Mouse (Mus musculus) heart, embryonic 15.5 days (tissue): ENCODE measurements at regions not wholly inside any gene's neighbourhood (a gene's known extent, or its start where the extent isn't known, plus 50 kb on each side); places are given as distances from the start of the nearest gene placed in this dataset.

Experiments used
- ATAC-seq: fragments of 200-750 bp; cut with Nextera tagmentation; replicated peaks from 2 replicates; pipeline ENCODE4 v1.8.0; 2017; ENCODE audit warnings: low read depth, moderate TSS enrichment; ENCODE audit not compliant: insufficient number of reproducible peaks, insufficient read depth, low FRiP score
- H3K27ac ChIP-seq: fragments of 300-500 bp; sonication (generic); 2 replicates; pipeline ENCODE4 v1.5.1; 2015; ENCODE audit warnings: mild to moderate bottlenecking, inconsistent platforms
- H3K27me3 ChIP-seq: fragments of 300-500 bp; sonication (generic); 2 replicates; pipeline ENCODE4 v1.6.1; 2015; ENCODE audit warnings: inconsistent platforms
- H3K36me3 ChIP-seq: fragments of 300-500 bp; sonication (generic); 2 replicates; pipeline ENCODE4 v1.6.1; 2015; ENCODE audit warnings: mild to moderate bottlenecking, inconsistent platforms
- H3K4me1 ChIP-seq: fragments of 300-500 bp; sonication (generic); replicated peaks from 2 replicates; pipeline ENCODE4 v1.6.1; 2015; ENCODE audit warnings: inconsistent platforms
- H3K4me2 ChIP-seq: fragments of 300-500 bp; sonication (generic); 2 replicates; pipeline ENCODE4 v1.6.1; 2015; ENCODE audit warnings: inconsistent platforms, mild to moderate bottlenecking, moderate library complexity
- H3K4me3 ChIP-seq: fragments of 300-500 bp; sonication (generic); 2 replicates; pipeline ENCODE4 v1.5.1; 2015; ENCODE audit warnings: mild to moderate bottlenecking, inconsistent platforms
- H3K9ac ChIP-seq: fragments of 300-500 bp; sonication (generic); 2 replicates; pipeline ENCODE4 v1.6.1; 2015; ENCODE audit warnings: mild to moderate bottlenecking, inconsistent platforms
- H3K9me3 ChIP-seq: fragments of 300-500 bp; sonication (generic); replicated peaks from 2 replicates; pipeline ENCODE4 v1.6.1; 2016; ENCODE audit warnings: inconsistent platforms
- WGBS: fragments of 180-500 bp; shearing (Covaris S2); methylation state at CpG from one replicate; pipeline ENCODE4 v1.1.7; 2015; ENCODE audit warnings: mixed read lengths; 5-methylcytosine and 5-hydroxymethylcytosine counted together

DNA sequence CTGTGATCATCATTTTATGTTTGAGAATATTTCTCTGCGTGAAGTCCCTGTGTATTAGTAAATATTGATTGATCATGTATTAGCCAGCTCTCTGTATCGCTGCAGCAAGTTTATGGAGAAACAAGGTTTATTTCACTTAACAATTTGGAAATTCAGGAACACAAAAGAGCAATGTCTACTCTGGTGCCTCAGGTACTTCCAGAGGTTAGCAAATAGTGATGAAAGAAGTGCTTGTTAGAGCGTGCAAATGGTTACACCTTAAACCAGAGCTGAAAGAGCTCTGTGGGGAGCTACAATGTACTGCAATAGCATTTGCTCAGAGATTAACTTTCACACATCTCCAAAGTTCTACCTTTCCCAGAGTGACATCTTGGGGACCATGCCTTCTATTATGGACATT lies 400.9 kb downstream of the Fam198b start:
- no peak for ATAC-seq
- 75% methylated on average over 3 of the region's 3 CpGs for WGBS

DNA sequence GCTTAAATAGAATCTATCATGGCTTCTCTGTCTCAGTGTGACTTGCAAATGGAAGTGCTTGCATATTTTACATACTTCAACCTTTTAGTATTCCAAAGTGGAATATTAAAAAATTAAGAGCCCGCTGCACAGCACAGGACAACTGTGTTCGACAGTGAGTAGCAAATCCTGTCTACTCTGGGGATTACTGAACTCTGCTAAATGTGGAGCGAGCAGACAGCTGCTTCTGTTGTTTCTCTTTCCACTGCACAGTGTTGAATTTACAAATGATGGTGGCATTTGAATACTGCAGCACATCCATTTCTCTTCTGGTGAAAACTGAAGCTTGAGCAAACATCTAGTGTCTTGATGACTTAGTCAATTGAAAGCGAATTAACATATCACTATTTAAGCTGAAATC lies 409.2 kb downstream of the Fam198b start:
- Histone ChIP-seq H3K27ac (no peak overlapping the region), H3K4me2 (no peak overlapping the region), H3K4me1 (no peaks in the 10 kb centered on the region), H3K27me3 (no peaks in the 10 kb centered on the region), H3K9me3 (no peaks in the 10 kb centered on the region), H3K4me3 (no peak overlapping the region), H3K36me3 (no peaks in the 10 kb centered on the region), H3K9ac (no peak overlapping the region)
- no peak for ATAC-seq
- 81% methylated on average over 4 of the region's 4 CpGs for WGBS

More for the DNA sequence above, 400.9 kb downstream of the Fam198b start:
- H3K27me3 ChIP-seq, result no peaks in the 10 kb centered on the region
- H3K4me2 ChIP-seq, result no peak overlapping the region
- H3K9ac ChIP-seq, result no peak overlapping the region
- no peaks in the 10 kb centered on the region for H3K36me3 ChIP-seq
- H3K9me3 ChIP-seq, result no peaks in the 10 kb centered on the region
- H3K4me1 ChIP-seq, result no peaks in the 10 kb centered on the region
- H3K27ac ChIP-seq, result no peak overlapping the region
- no peak overlapping the region for H3K4me3 ChIP-seq

DNA sequence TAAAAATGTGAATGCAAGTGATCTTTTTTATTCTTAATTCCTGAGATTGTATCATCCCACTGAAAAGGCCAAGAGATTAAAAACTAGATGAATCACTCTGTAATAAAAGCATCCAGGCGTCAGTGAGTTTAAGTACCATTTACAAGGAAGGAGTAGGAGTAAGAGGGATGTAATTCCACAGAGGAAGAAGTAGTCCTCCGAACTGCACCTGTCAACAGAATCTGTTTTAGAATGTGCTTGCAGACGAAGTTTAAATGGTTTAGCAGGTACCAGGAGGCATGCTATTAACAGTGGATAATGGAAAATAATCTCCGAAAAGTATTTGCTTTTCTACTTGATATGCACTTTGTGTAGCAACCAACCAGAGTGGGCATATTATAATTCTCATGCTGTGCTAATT lies 423.3 kb downstream of the Fam198b start:
- no peak overlapping the region for H3K27ac ChIP-seq
- no peak overlapping the region for H3K9ac ChIP-seq
- WGBS, result 66% methylated on average over 4 of the region's 4 CpGs
- no peaks in the 10 kb centered on the region for H3K36me3 ChIP-seq
- H3K4me2 ChIP-seq, result no peak overlapping the region
- no peaks in the 10 kb centered on the region for H3K9me3 ChIP-seq
- no peaks in the 10 kb centered on the region for H3K27me3 ChIP-seq
- ATAC-seq, result no peak
- H3K4me1 ChIP-seq, result no peaks in the 10 kb centered on the region
- no peak overlapping the region for H3K4me3 ChIP-seq

DNA sequence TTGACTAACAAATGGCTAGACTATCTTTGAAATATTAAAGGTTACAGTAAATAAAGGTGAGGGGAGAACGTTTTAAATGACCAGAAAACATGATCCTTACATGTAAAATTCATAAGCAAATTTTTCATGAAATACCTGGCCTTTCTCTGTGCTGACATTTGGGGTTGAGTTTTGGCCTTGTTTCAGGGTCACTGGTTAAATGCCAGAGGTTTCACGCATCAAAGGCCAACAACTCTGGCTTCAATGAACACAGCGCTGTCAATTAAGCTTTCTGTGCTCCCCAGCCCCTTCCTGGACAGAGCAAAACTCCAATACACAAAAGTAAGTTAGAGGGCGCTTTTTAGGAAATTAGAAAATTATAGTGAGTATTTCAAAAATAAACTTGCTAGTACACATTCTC lies 425.6 kb downstream of the Fam198b start:
- Histone ChIP-seq H3K4me1 (no peaks in the 10 kb centered on the region), H3K27me3 (no peaks in the 10 kb centered on the region), H3K4me3 (no peak overlapping the region), H3K9ac (no peak overlapping the region), H3K36me3 (no peaks in the 10 kb centered on the region), H3K4me2 (no peak overlapping the region), H3K27ac (no peak overlapping the region), H3K9me3 (no peaks in the 10 kb centered on the region)
- no peak for ATAC-seq
- 67% methylated on average over 4 of the region's 4 CpGs for WGBS

DNA sequence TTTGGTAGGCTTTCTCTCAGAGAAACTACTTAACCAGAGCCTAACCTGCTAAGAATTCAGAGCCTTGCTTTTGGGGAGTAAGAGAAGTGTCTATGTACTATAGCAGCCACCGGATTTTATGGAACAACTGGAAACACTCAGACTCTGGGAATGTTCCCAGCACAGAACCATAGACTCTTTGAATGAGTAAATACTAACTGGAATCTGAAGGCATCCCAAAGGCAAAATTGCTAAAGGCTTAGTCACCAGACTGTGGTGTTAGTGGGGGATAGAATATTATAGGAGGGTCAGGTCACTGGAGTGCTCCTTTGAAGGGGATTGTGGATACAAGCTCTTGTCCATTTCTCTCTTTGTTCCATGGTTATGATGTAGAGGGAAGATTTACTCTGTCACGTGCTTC lies 427.4 kb downstream of the Fam198b start:
- no peak overlapping the region for H3K9ac ChIP-seq
- no peak overlapping the region for H3K4me2 ChIP-seq
- no peaks in the 10 kb centered on the region for H3K27me3 ChIP-seq
- H3K4me1 ChIP-seq, result no peaks in the 10 kb centered on the region
- no peaks in the 10 kb centered on the region for H3K9me3 ChIP-seq
- H3K27ac ChIP-seq, result no peak overlapping the region
- WGBS, result 79% methylated on average over 2 of the region's 2 CpGs
- H3K4me3 ChIP-seq, result no peak overlapping the region
- ATAC-seq, result no peak
- H3K36me3 ChIP-seq, result no peaks in the 10 kb centered on the region

DNA sequence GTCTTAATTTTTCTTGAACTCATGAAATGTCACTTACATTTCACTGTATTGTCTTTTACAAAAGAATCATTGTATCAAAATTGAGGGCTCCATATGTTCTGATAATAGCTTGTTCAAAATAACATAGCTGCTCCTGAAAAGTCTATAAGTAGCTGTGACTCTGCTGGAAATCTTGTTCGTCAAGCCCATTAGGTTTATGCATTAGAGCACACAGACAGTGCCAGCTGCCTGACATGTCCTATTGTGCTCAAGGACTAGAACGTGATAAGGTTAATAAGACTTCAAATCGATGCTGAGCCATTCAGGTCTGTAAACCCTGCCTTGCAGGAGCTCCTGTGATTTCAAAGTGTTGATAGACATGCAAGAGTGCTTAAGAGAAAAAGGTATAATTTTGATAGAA lies 438.0 kb downstream of the Fam198b start:
- WGBS, result 49% methylated on average over 3 of the region's 3 CpGs
- ATAC-seq, result no peak
- Histone ChIP-seq H3K4me2 (no peak overlapping the region), H3K4me1 (no peaks in the 10 kb centered on the region), H3K27ac (no peak overlapping the region), H3K9ac (no peak overlapping the region), H3K36me3 (no peaks in the 10 kb centered on the region), H3K4me3 (no peak overlapping the region), H3K27me3 (no peaks in the 10 kb centered on the region), H3K9me3 (no peaks in the 10 kb centered on the region)

DNA sequence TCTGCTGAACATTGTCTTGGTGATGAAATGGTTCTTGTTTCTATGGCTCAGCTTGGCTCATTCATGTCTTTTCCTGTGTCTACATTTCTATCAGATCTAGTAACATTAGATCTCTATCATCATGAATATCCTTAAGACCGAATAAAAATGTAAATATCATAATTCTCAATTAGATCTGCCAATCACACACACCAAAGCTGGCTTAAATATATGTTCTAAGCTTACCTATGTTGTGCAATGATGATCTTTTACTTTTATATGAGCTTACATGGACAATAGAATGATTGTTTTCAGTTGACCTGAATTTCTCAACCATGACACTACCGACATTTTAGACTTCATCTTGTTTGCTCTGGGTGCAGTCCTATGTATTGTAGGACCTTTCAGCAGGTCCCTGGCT lies 440.4 kb downstream of the Fam198b start:
- Histone ChIP-seq H3K4me3 (no peak overlapping the region), H3K4me1 (no peaks in the 10 kb centered on the region), H3K27ac (no peak overlapping the region), H3K27me3 (no peaks in the 10 kb centered on the region), H3K36me3 (no peaks in the 10 kb centered on the region), H3K9me3 (no peaks in the 10 kb centered on the region), H3K4me2 (no peak overlapping the region), H3K9ac (no peak overlapping the region)
- no peak for ATAC-seq
- WGBS, result 78% methylated on average over 2 of the region's 2 CpGs

DNA sequence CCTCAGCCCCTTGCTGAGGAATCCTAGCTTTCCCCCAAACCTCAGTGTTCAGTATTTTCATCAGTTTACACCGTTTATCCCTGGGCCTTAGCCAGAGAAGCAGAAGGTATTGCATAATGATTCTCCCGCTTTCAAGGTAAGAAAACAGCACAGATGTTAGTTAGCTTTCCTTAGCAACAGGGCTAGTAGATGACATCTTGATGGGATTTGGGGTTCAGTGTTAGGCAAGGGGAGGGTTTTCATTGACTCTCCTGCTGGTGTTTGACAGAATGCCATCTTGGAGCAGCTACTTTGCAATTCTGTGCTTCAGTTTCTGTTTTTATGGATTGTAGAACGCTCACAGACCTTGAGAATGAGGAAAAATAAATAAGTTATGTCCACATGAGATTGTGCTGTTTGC lies 447.4 kb downstream of the Fam198b start:
- H3K27ac ChIP-seq, result no peak overlapping the region
- 72% methylated on average over 3 of the region's 3 CpGs for WGBS

DNA sequence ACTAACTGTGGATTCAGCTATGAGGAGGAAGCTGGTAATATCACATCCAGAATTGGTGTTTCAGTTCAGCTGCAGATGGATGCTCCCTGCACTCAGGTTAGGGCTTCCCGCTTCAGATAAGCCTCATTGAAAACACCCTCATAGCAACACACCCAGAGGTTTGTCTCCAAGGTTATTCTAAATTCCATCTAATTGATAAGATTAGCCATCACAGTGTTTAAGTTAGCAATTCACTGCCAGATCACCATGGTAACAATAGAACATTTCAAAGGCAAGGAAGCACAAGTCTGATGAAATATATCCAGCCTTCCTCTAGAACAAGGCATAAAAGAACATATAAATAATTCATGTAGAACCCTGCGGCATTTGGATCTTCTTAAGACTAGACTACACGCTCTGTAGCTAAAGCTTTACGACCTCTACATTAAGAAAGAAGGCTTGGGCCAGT lies 450.1 kb downstream of the Fam198b start:
- ATAC-seq, result no peak
- no peak overlapping the region for H3K9ac ChIP-seq
- H3K27me3 ChIP-seq, result no peaks in the 10 kb centered on the region
- 76% methylated on average over 4 of the region's 4 CpGs for WGBS
- H3K9me3 ChIP-seq, result no peaks in the 10 kb centered on the region
- no peak overlapping the region for H3K27ac ChIP-seq
- H3K4me2 ChIP-seq, result no peak overlapping the region
- H3K36me3 ChIP-seq, result no peaks in the 10 kb centered on the region
- H3K4me1 ChIP-seq, result no peaks in the 10 kb centered on the region
- H3K4me3 ChIP-seq, result no peak overlapping the region

More for the DNA sequence above, 447.4 kb downstream of the Fam198b start:
- Histone ChIP-seq H3K9me3 (no peaks in the 10 kb centered on the region), H3K36me3 (no peaks in the 10 kb centered on the region), H3K27me3 (no peaks in the 10 kb centered on the region), H3K9ac (no peak overlapping the region), H3K4me3 (no peak overlapping the region), H3K4me2 (no peak overlapping the region), H3K4me1 (no peaks in the 10 kb centered on the region)
- no peak for ATAC-seq

DNA sequence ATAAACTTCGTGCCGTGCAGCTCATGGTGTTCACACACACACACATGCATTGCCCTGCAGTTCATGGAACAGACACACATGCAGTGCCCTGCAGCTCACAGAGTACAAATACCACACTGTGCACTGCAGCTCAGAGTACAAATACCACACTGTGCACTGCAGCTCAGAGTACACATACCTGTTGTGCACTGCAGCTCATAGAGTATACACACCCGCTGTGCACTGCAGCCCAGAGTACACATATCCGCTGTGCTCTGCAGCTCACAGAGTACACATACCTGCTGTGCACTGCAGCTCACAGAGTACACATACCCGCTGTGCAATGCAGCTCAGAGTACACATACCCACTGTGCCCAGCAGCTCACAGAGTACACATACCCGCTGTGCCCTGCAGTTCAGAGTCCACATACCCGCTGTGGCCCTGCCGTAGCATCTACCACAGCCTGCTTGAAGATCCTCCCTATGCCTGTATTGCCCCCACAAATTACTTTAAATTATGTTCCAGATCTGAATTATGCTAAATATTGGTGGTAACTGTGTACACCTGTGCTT lies 451.9 kb downstream of the Fam198b start:
- Histone ChIP-seq H3K27me3 (no peaks in the 10 kb centered on the region), H3K36me3 (no peaks in the 10 kb centered on the region), H3K9me3 (no peaks in the 10 kb centered on the region), H3K4me2 (no peak overlapping the region), H3K4me3 (no peak overlapping the region), H3K27ac (no peak overlapping the region), H3K9ac (no peak overlapping the region), H3K4me1 (no peaks in the 10 kb centered on the region)
- WGBS, result 87% methylated on average over 8 of the region's 8 CpGs
- no peak for ATAC-seq

DNA sequence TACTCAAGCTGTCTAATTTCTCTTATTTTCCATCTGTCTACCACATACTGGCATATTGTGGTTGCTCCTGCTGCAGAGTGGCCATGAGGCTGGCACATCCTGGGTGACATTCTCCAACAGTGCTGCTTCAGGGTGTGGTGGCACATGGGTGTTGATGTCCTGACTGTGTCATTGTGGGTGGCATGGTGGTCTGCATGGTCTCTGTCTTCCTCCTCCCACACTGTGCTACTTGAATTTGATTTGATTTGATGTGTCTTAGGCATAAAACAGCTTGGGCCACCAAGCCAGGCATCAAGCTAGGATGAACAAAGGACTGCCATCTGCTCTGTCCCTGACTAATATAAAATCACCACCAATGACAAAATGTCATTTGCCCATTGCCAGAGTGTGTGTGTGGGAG lies 434.7 kb downstream of the Gria2 start:
- H3K36me3 ChIP-seq, result no peaks in the 10 kb centered on the region
- no peaks in the 10 kb centered on the region for H3K27me3 ChIP-seq
- H3K9me3 ChIP-seq, result no peaks in the 10 kb centered on the region
- no peaks in the 10 kb centered on the region for H3K4me1 ChIP-seq
- H3K9ac ChIP-seq, result no peak overlapping the region
- H3K4me3 ChIP-seq, result no peak overlapping the region
- H3K27ac ChIP-seq, result no peak overlapping the region
- H3K4me2 ChIP-seq, result no peak overlapping the region
- ATAC-seq, result no peak

DNA sequence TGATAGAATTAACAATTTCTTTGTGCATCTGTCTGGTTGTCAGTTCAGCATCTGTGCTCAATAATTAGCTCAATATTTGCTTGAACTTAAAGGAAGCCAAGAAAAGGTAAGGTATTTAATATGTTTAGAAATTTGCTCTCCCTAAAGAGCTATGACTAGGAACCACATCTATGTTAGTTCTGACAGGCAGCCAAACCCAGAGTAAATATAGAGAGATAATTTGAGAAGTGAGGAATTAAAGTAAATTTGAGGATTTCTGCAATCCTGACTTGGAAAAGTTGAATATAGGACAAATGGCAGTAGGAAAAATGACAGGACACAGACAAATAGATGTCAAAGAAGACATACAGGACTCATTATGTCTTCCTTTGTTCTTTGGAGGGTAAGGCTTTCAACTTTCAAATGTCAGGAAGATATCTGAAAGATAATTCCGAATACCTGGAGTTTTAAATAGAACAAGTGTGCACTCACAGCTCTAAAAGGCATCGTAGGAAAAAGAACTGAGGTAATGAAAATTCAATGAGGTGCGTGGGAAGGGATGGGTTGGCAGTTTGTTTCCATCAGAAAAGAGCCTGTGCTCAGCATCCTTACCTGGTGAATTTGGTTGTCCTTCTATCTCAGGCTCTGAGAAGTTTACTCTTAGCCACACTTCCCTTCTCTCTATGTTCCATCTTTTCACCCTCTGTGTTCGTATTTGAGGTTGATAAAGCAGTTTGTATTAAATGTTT lies 433.3 kb downstream of the Gria2 start:
- Histone ChIP-seq H3K36me3 (no peaks in the 10 kb centered on the region), H3K4me2 (no peak overlapping the region), H3K4me1 (no peaks in the 10 kb centered on the region), H3K27me3 (no peaks in the 10 kb centered on the region), H3K9ac (no peak overlapping the region), H3K27ac (no peak overlapping the region), H3K4me3 (no peak overlapping the region), H3K9me3 (no peaks in the 10 kb centered on the region)
- WGBS, result 63% methylated on average over 4 of the region's 4 CpGs
- ATAC-seq, result no peak
